Mouse (Mus musculus): Measurements from ENCODE around the gene Kcna3. TPM values are rescaled to one million over a fixed set of nuclear protein-coding genes. Genes with fewer than 3 reads are reported as not detected.
A peak's percentile ranks its signal among the peaks of the same experiment; 100 is the strongest.

The Kcna3 gene
- polyA plus RNA-seq, 1 experiment from 2014 or later = 7.9 TPM

DNA sequence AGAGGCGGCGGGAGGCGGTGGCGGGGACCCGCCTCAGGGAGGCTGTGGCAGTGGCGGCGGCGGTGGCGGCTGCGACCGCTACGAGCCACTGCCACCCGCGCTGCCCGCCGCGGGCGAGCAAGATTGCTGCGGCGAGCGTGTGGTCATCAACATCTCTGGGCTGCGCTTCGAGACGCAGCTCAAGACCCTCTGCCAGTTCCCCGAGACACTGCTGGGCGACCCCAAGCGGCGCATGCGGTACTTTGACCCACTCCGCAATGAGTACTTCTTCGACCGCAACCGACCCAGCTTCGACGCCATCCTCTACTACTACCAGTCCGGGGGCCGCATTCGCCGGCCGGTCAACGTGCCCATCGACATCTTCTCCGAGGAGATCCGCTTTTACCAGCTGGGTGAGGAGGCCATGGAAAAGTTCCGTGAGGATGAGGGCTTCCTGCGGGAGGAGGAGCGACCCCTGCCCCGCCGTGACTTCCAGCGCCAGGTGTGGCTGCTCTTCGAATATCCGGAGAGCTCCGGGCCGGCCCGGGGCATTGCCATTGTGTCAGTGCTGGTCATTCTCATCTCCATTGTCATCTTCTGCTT is 580 bp downstream of the Kcna3 start:
- 0% methylated on average over 49 of the region's 55 CpGs for WGBS
- H3K4me2 ChIP-seq = peak overlapping the region; percentile 86
- H3K9ac ChIP-seq (replicated peaks) = peak overlapping the region; percentile 83
- peak overlapping the region; percentile 69 for H3K4me3 ChIP-seq (replicated peaks)
- no peaks in the 10 kb centered on the region for H3K27me3 ChIP-seq (replicated peaks)
- no peaks in the 10 kb centered on the region for H3K36me3 ChIP-seq
- peak overlapping the region; percentile 80 for H3K27ac ChIP-seq (replicated peaks)
- peak; percentile 67 for ATAC-seq (ENCODE audit: low FRiP score)
- H3K9me3 ChIP-seq (replicated peaks) = no peaks in the 10 kb centered on the region
- peaks cover 46% of the 10 kb centered on the region for H3K4me1 ChIP-seq

DNA sequence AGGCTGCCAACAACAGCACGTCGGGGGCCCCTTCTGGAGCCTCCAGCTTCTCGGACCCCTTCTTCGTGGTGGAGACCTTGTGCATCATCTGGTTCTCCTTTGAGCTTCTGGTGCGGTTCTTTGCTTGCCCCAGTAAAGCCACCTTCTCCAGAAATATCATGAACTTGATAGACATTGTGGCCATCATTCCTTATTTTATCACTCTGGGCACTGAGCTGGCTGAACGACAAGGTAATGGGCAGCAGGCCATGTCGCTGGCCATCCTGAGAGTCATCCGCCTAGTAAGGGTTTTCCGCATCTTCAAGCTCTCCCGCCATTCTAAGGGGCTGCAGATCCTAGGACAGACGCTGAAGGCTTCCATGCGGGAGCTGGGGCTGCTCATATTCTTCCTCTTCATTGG is 1.1 kb downstream of the Kcna3 start:
- no peak overlapping the region for H3K27ac ChIP-seq (replicated peaks)

GRCm38 (mm10) chr3:107037536-107038155 is 1.7 kb downstream of the Kcna3 start:
- Histone ChIP-seq H3K36me3 (no peaks in the 10 kb centered on the region), H3K4me1 (peaks cover 52% of the 10 kb centered on the region), H3K9ac (replicated peaks) (0 out of 2 replicates have a peak overlapping the region, but pooled peaks have one; percentile 83), H3K4me3 (replicated peaks) (peak overlapping the region; percentile 69), H3K27ac (replicated peaks) (no peak overlapping the region), H3K4me2 (peak overlapping the region; percentile 86), H3K27me3 (replicated peaks) (no peaks in the 10 kb centered on the region), H3K9me3 (replicated peaks) (no peaks in the 10 kb centered on the region)
- WGBS = 73% methylated on average over 16 of the region's 16 CpGs
- no peak for ATAC-seq (ENCODE audit: low FRiP score)

More for the DNA sequence above, 1.1 kb downstream of the Kcna3 start:
- peak overlapping the region; percentile 69 for H3K4me3 ChIP-seq (replicated peaks)
- H3K9me3 ChIP-seq (replicated peaks) = no peaks in the 10 kb centered on the region
- ATAC-seq (ENCODE audit: low FRiP score) = no peak
- H3K4me1 ChIP-seq = peaks cover 49% of the 10 kb centered on the region
- no peaks in the 10 kb centered on the region for H3K27me3 ChIP-seq (replicated peaks)
- WGBS = 43% methylated on average over 12 of the region's 12 CpGs
- H3K4me2 ChIP-seq = peak overlapping the region; percentile 86
- peak overlapping the region; percentile 83 for H3K9ac ChIP-seq (replicated peaks)
- no peaks in the 10 kb centered on the region for H3K36me3 ChIP-seq

DNA sequence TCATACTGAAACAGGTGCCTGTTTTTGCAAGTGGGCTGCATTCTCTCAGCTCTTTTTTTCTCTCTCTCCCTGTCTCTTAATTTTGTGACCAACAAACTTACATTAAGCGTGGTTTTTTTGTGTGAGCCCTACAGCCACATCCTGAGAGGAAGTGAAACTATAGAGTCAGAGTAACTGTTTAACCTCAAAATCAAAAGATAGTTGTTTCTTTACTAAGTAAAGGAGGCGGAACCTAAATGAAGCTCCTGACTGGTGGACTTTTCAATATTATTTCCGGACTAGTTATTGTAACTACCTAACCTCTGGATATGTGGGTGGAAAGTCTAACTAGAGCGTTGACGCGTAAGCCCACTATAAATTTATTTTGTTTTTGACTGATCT is 2.2 kb downstream of the Kcna3 start:
- H3K4me2 ChIP-seq = peak overlapping the region; percentile 86
- peak overlapping the region; percentile 69 for H3K4me3 ChIP-seq (replicated peaks)
- no peaks in the 10 kb centered on the region for H3K27me3 ChIP-seq (replicated peaks)
- H3K9ac ChIP-seq (replicated peaks) = no peak overlapping the region
- no peak overlapping the region for H3K27ac ChIP-seq (replicated peaks)
- H3K9me3 ChIP-seq (replicated peaks) = no peaks in the 10 kb centered on the region
- no peaks in the 10 kb centered on the region for H3K36me3 ChIP-seq
- 85% methylated on average over 6 of the region's 6 CpGs for WGBS
- ATAC-seq (ENCODE audit: low FRiP score) = no peak
- H3K4me1 ChIP-seq = peaks cover 52% of the 10 kb centered on the region

GRCm38 (mm10) chr3:107038661-107039223 is 2.8 kb downstream of the Kcna3 start:
- no peak for ATAC-seq (ENCODE audit: low FRiP score)
- Histone ChIP-seq H3K9me3 (replicated peaks) (no peaks in the 10 kb centered on the region), H3K9ac (replicated peaks) (no peak overlapping the region), H3K27ac (replicated peaks) (no peak overlapping the region), H3K4me1 (peaks cover 48% of the 10 kb centered on the region), H3K27me3 (replicated peaks) (no peaks in the 10 kb centered on the region), H3K4me3 (replicated peaks) (peak overlapping the region; percentile 69), H3K36me3 (0 out of 2 replicates have a peak, but pooled peaks cover under 1% of the 10 kb centered on the region), H3K4me2 (peak overlapping the region; percentile 86)
- WGBS = 24% methylated on average over 10 of the region's 10 CpGs

GRCm38 (mm10) chr3:107039306-107039705 is 3.3 kb downstream of the Kcna3 start:
- Histone ChIP-seq H3K4me1 (peaks cover 48% of the 10 kb centered on the region), H3K27me3 (replicated peaks) (no peaks in the 10 kb centered on the region), H3K27ac (replicated peaks) (no peak overlapping the region), H3K36me3 (0 out of 2 replicates have a peak, but pooled peaks cover 3% of the 10 kb centered on the region), H3K4me2 (peak overlapping the region; percentile 86), H3K4me3 (replicated peaks) (peak overlapping the region; percentile 69), H3K9ac (replicated peaks) (peak overlapping the region; percentile 29; the same call in 1 of the 2 replicates), H3K9me3 (replicated peaks) (no peaks in the 10 kb centered on the region)
- ATAC-seq (ENCODE audit: low FRiP score) = no peak

DNA sequence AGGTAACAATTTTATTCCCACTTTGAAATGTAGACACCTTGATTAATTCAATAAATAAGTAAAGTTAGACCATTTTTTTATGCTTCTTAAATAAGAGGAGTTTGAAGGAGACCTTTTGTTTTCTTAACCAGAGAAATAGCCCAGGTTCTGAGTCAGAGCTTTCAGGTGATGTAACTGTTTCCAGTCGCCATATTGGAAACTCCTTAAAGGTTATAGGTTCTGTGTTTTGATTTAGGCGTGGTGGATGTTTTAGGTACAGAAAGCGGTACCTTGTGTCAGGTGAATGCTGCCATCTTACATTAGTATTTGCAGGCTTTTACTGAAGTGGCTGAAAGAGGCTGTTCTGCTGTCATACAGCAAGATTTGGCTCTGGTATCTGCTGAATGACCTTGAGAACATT is 4.4 kb downstream of the Kcna3 start:
- H3K4me1 ChIP-seq = peaks cover 44% of the 10 kb centered on the region
- no peaks in the 10 kb centered on the region for H3K27me3 ChIP-seq (replicated peaks)
- no peak for ATAC-seq (ENCODE audit: low FRiP score)
- H3K36me3 ChIP-seq = 0 out of 2 replicates have a peak, but pooled peaks cover 3% of the 10 kb centered on the region
- no peak overlapping the region for H3K27ac ChIP-seq (replicated peaks)
- 89% methylated on average over 3 of the region's 3 CpGs for WGBS
- no peaks in the 10 kb centered on the region for H3K9me3 ChIP-seq (replicated peaks)
- H3K9ac ChIP-seq (replicated peaks) = no peak overlapping the region
- peak overlapping the region; percentile 86 for H3K4me2 ChIP-seq
- peak overlapping the region; percentile 33 for H3K4me3 ChIP-seq (replicated peaks)

GRCm38 (mm10) chr3:107041718-107042117 is 5.7 kb downstream of the Kcna3 start:
- no peak overlapping the region for H3K9ac ChIP-seq (replicated peaks)
- 59% methylated on average over 1 of the region's 1 CpGs for WGBS

GRCm38 (mm10) chr3:107061468-107061867 is 25.5 kb downstream of the Kcna3 start:
- no peak for ATAC-seq (ENCODE audit: low FRiP score)
- Histone ChIP-seq H3K9me3 (replicated peaks) (no peaks in the 10 kb centered on the region), H3K9ac (replicated peaks) (no peak overlapping the region), H3K4me3 (replicated peaks) (no peak overlapping the region), H3K4me2 (no peak overlapping the region), H3K36me3 (no peaks in the 10 kb centered on the region), H3K27me3 (replicated peaks) (no peaks in the 10 kb centered on the region), H3K4me1 (no peaks in the 10 kb centered on the region), H3K27ac (replicated peaks) (no peak overlapping the region)
- WGBS = 97% methylated on average over 1 of the region's 1 CpGs

More at GRCm38 (mm10) chr3:107041718-107042117, 5.7 kb downstream of the Kcna3 start:
- Histone ChIP-seq H3K4me1 (peaks cover 38% of the 10 kb centered on the region), H3K27me3 (replicated peaks) (no peaks in the 10 kb centered on the region), H3K9me3 (replicated peaks) (no peaks in the 10 kb centered on the region), H3K27ac (replicated peaks) (no peak overlapping the region), H3K4me3 (replicated peaks) (peak overlapping the region; percentile 18), H3K4me2 (peak overlapping the region; percentile 86), H3K36me3 (0 out of 2 replicates have a peak, but pooled peaks cover 3% of the 10 kb centered on the region)
- no peak for ATAC-seq (ENCODE audit: low FRiP score)

- H3K36me3 ChIP-seq = no peaks in the 10 kb centered on the region
- 78% methylated on average over 1 of the region's 1 CpGs for WGBS
- no peaks in the 10 kb centered on the region for H3K4me1 ChIP-seq
- no peak overlapping the region for H3K4me3 ChIP-seq (replicated peaks)
- H3K9me3 ChIP-seq (replicated peaks) = no peaks in the 10 kb centered on the region
- H3K27me3 ChIP-seq (replicated peaks) = no peaks in the 10 kb centered on the region
- H3K4me2 ChIP-seq = no peak overlapping the region
- H3K9ac ChIP-seq (replicated peaks) = no peak overlapping the region
- ATAC-seq (ENCODE audit: low FRiP score) = no peak
- no peak overlapping the region for H3K27ac ChIP-seq (replicated peaks)
Measured at GRCm38 (mm10) chr3:107062771-107063170, 26.8 kb downstream of the Kcna3 start.

DNA sequence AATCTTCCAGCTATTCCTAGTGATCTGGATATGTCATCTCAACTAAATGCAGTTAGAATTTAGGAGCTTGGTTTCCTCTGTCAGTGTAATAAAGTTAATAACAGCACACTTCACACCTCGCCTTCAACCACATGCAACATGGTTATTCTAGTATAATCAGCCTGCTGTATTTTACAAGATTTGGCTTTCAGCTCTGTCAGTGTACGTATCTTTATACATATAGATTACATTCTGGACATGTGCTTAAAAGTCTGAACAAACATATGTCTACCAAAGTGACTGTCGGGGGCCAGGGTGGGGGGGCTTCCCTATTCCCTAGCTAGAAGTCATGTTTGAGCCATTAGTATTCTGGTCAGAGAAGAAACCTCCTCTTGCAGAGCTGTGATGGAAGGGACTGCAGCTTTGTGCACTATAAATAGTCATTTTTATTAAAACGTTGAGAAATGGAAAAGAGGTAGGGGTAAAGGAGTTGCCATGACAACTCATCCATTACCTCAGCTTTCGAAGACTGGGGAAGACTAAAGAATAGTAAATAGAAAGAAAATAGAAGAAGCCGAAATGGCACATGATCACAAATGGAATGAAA is 29.6 kb downstream of the Kcna3 start:
- H3K4me1 ChIP-seq = no peaks in the 10 kb centered on the region
- H3K27me3 ChIP-seq (replicated peaks) = no peaks in the 10 kb centered on the region
- no peak overlapping the region for H3K27ac ChIP-seq (replicated peaks)
- peak; percentile 72; the same call in 1 of the 2 replicates for ATAC-seq (ENCODE audit: low FRiP score)
- no peak overlapping the region for H3K4me2 ChIP-seq
- no peaks in the 10 kb centered on the region for H3K9me3 ChIP-seq (replicated peaks)
- H3K4me3 ChIP-seq (replicated peaks) = no peak overlapping the region
- H3K36me3 ChIP-seq = no peaks in the 10 kb centered on the region
- WGBS = 62% methylated on average over 6 of the region's 6 CpGs
- H3K9ac ChIP-seq (replicated peaks) = no peak overlapping the region
